Mouse (Mus musculus) heart, embryonic 16.5 days (tissue): ENCODE measurements around the gene Ccdc66. TPM values are rescaled to one million over a fixed set of nuclear protein-coding genes. Genes with fewer than 3 reads are reported as not detected.

ENCODE experiments used
- ATAC-seq: fragments of 200-750 bp; cut with Nextera tagmentation; replicated peaks from 2 replicates; pipeline ENCODE4 v1.8.0; 2017; ENCODE audit warnings: moderate number of reproducible peaks; ENCODE audit not compliant: insufficient read depth, low FRiP score; ENCODE audit errors: extremely low read depth
- H3K27ac ChIP-seq: fragments of 300-500 bp; sonication (generic); 2 replicates; pipeline ENCODE4 v1.5.1; 2014; ENCODE audit warnings: mild to moderate bottlenecking, low read length, control low read depth, moderate library complexity
- H3K27me3 ChIP-seq: fragments of 300-500 bp; sonication (generic); 2 replicates; pipeline ENCODE4 v1.6.1; 2014; ENCODE audit warnings: low read length, mixed read lengths; ENCODE audit not compliant: control insufficient read depth, insufficient read depth
- H3K36me3 ChIP-seq: fragments of 300-500 bp; sonication (generic); 2 replicates; pipeline ENCODE4 v1.6.1; 2014; ENCODE audit not compliant: control insufficient read depth, insufficient read depth
- H3K4me1 ChIP-seq: fragments of 300-500 bp; sonication (generic); 2 replicates; pipeline ENCODE4 v1.6.1; 2014; ENCODE audit warnings: low read length, mixed read lengths; ENCODE audit not compliant: control insufficient read depth, insufficient read depth
- H3K4me2 ChIP-seq: fragments of 300-500 bp; sonication (generic); 2 replicates; pipeline ENCODE4 v1.6.1; 2014; ENCODE audit warnings: low read depth, mild to moderate bottlenecking, control low read depth, low read length
- H3K4me3 ChIP-seq: fragments of 300-500 bp; sonication (generic); 2 replicates; pipeline ENCODE4 v1.5.1; 2014; ENCODE audit warnings: mild to moderate bottlenecking, control low read depth, low read length
- H3K9ac ChIP-seq: fragments of 300-500 bp; sonication (generic); 2 replicates; pipeline ENCODE4 v1.6.1; 2014; ENCODE audit warnings: low read length, control low read depth
- H3K9me3 ChIP-seq: fragments of 300-500 bp; sonication (generic); replicated peaks from 2 replicates; pipeline ENCODE4 v1.6.1; 2016; ENCODE audit warnings: low read length; ENCODE audit not compliant: control insufficient read depth
- WGBS: fragments of 180-500 bp; shearing (Covaris S2); extraction: QIAGEN DNeasy Blood & Tissue Kit; methylation state at CpG from one replicate; pipeline ENCODE4 v1.1.7; 2014; 5-methylcytosine and 5-hydroxymethylcytosine counted together
- polyA plus RNA-seq: library from polyadenylated mRNA; unstranded; fragments of >200 nt; fragmentation: Nextera tagmentation; extraction: Ambion mirVana; gene quantifications from 2 replicates; pipeline ENCODE4 v1.2.1, GENCODE M21; 2015

The Ccdc66 gene
- polyA plus RNA-seq, 1 experiment from 2014 or later, result 8.9 TPM

GRCm38 (mm10) chr14:27444851-27445281, 63.4 kb downstream of the Ccdc66 start:
- no peak for ATAC-seq
- H3K4me3 ChIP-seq, result no peak overlapping the region
- H3K4me2 ChIP-seq, result no peak overlapping the region
- peaks cover 28% of the 10 kb centered on the region for H3K36me3 ChIP-seq
- no peaks in the 10 kb centered on the region for H3K27me3 ChIP-seq
- WGBS, result 87% methylated on average over 2 of the region's 2 CpGs
- 0 out of 2 replicates have a peak, but pooled peaks cover 3% of the 10 kb centered on the region for H3K4me1 ChIP-seq
- no peak overlapping the region for H3K27ac ChIP-seq
- no peak overlapping the region for H3K9ac ChIP-seq
- H3K9me3 ChIP-seq, result no peaks in the 10 kb centered on the region

GRCm38 (mm10) chr14:27440921-27441320, 67.3 kb downstream of the Ccdc66 start:
- H3K4me1 ChIP-seq, result no peaks in the 10 kb centered on the region
- ATAC-seq, result no peak
- no peak overlapping the region for H3K4me2 ChIP-seq

GRCm38 (mm10) chr14:27436826-27437225, 71.4 kb downstream of the Ccdc66 start:
- Histone ChIP-seq H3K4me2 (no peak overlapping the region), H3K27me3 (no peaks in the 10 kb centered on the region), H3K9ac (no peak overlapping the region), H3K4me1 (no peaks in the 10 kb centered on the region), H3K9me3 (no peaks in the 10 kb centered on the region), H3K27ac (no peak overlapping the region), H3K4me3 (no peak overlapping the region), H3K36me3 (peaks cover 11% of the 10 kb centered on the region)
- WGBS, result 91% methylated on average over 3 of the region's 3 CpGs
- no peak for ATAC-seq

More at GRCm38 (mm10) chr14:27440921-27441320, 67.3 kb downstream of the Ccdc66 start:
- no peaks in the 10 kb centered on the region for H3K27me3 ChIP-seq
- H3K27ac ChIP-seq, result no peak overlapping the region
- no peak overlapping the region for H3K4me3 ChIP-seq
- H3K9ac ChIP-seq, result no peak overlapping the region
- H3K36me3 ChIP-seq, result peaks cover 21% of the 10 kb centered on the region
- no peaks in the 10 kb centered on the region for H3K9me3 ChIP-seq

GRCm38 (mm10) chr14:27436116-27436515, 72.1 kb downstream of the Ccdc66 start:
- Histone ChIP-seq H3K36me3 (peaks cover 14% of the 10 kb centered on the region), H3K4me2 (no peak overlapping the region), H3K27ac (no peak overlapping the region), H3K4me1 (no peaks in the 10 kb centered on the region), H3K9me3 (no peaks in the 10 kb centered on the region; the same call in 1 of the 2 replicates), H3K27me3 (no peaks in the 10 kb centered on the region), H3K9ac (no peak overlapping the region), H3K4me3 (no peak overlapping the region)
- 95% methylated on average over 1 of the region's 1 CpGs for WGBS
- no peak for ATAC-seq

GRCm38 (mm10) chr14:27432064-27432463, 76.2 kb downstream of the Ccdc66 start:
- H3K27me3 ChIP-seq, result no peaks in the 10 kb centered on the region
- ATAC-seq, result no peak
- H3K9me3 ChIP-seq, result peaks cover 11% of the 10 kb centered on the region
- 96% methylated on average over 2 of the region's 2 CpGs for WGBS
- no peak overlapping the region for H3K9ac ChIP-seq
- H3K27ac ChIP-seq, result no peak overlapping the region
- peaks cover 22% of the 10 kb centered on the region for H3K36me3 ChIP-seq
- no peak overlapping the region for H3K4me3 ChIP-seq
- no peak overlapping the region for H3K4me2 ChIP-seq
- 0 out of 2 replicates have a peak, but pooled peaks cover 5% of the 10 kb centered on the region for H3K4me1 ChIP-seq

Other genes with a start within 250 kb of the Ccdc66 start
- gene Fam208a, start 79.6 kb downstream of the Ccdc66 start, polyA plus RNA-seq, result 8.5 and 9.5 TPM in 2 replicates
- gene Erc2, start 114.0 kb upstream of the Ccdc66 start, polyA plus RNA-seq, result 1.5 and 2.0 TPM in 2 replicates